Mouse (Mus musculus) right cerebral cortex, postnatal 36 days (tissue): ENCODE data around the gene Pigx.

Source experiments
- DNase-seq, 2 experiments: peaks; one replicate each; pipeline ENCODE4 v3.0.0; 2022; ENCODE audit warnings: low spot score in 2 of 2, mixed read lengths in 1 of 2

Pigx gene

DNA sequence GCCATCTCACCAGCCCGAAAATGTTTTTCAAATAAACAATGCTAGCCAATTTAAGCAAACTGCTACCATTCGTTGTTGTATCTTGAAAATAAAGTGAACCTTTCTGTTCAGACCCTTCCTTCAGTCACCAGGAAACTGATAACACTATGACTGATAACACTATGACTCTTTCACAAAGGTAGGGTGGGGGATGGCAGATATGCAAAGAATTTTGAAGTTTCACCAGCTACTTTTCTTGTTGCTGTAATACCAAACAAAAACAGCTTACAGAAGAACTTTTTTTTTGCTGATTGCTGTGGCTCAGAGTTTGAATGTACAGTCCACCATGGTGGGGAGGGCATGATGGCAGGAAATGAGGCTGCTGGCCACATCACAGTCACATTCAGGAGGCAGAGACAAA is 37.3 kb downstream of the Pigx start:
- DNase-seq: no peak

DNA sequence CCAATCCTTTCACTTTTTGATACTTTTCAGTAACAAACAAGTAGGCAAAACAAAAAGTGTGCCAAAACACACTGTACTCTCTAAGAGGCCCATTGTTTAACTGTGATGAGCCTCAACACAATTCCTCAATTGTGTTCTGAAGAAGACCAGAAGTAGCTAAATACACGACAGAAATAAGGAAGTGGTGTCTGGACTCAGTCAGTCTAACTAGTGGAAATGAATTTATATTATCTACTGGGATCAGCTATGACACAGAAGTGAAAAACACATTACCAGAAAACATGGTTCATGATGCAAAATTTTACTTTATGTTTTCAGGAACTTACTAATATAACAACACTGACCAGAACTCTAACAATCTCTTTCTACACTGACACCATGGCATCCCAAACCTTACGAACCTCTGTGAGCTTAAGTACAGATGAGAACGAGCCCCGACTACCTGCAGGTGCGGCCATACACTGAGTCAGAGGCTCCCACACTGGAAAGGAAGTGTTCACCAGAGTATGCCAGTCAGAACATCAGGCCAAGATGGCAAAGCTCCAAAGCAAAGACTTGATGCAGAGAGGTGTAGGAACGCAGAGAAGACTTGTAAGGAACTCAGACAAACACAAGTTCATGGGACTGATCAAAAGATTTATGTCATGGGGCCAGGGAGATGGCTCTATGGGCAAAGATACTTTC is 39.6 kb downstream of the Pigx start:
- DNase-seq: no peak

DNA sequence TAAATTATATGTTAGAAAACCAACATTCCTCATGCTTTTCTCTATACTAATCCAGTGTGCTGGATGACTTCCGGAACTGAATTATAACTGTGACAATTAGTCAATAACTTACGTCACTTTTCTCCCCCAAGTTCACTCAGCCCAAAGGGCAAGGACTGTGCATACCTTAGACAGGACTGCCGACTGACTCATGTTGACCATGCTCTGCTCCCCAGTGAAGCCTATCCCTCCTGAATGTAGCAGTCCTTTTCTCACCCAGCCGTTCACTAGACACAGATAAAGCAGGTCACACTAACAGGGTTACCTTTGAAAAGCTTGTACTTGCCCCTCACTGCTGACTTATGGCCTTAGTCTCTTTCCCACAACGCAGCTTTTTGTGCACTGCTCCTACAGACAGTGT is 40.7 kb downstream of the Pigx start:
- DNase-seq: no peak

DNA sequence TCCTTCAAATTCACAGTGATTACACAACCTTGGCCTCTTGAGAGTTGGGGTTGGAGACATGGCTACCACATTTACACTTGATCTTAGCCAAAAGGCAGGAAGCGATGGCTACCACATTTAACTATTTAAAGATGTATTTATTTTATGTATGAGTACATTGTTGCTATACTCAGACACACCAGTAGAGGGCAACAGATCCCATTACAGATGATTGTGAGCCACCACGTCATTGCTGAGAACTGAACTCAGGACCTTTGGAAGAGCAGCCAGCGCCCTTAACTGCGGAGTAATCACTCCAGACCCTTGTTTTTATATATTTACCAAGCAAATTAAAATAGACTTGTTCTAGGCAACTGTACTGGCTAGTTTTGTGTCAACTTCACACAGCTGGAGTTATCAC is 57.2 kb downstream of the Pigx start:
- DNase-seq: no peak
